Mouse (Mus musculus): ENCODE measurements around the gene Gprin1. TPM values are rescaled to one million over a fixed set of nuclear protein-coding genes. Genes with fewer than 3 reads are reported as not detected.

The Gprin1 gene
- polyA plus RNA-seq, 1 experiment from 2014 or later: 0.27 TPM

Other genes starting within 250 kb of the Gprin1 start
- gene Simc1, start 246.1 kb downstream of the Gprin1 start, polyA plus RNA-seq (2015; fragmentation: Nextera tagmentation; extraction: Ambion mirVana): 13.3 and 15.6 TPM in 2 replicates
- gene 4833439L19Rik, start 184.4 kb downstream of the Gprin1 start, polyA plus RNA-seq (2015; fragmentation: Nextera tagmentation; extraction: Ambion mirVana): 151 and 162 TPM in 2 replicates
- 34.0 and 36.1 TPM in 2 replicates for gene Arl10, start 174.9 kb downstream of the Gprin1 start, polyA plus RNA-seq (2015; fragmentation: Nextera tagmentation; extraction: Ambion mirVana)
- 90.2 and 95.5 TPM in 2 replicates for gene Nop16, start 159.8 kb downstream of the Gprin1 start, polyA plus RNA-seq (2015; fragmentation: Nextera tagmentation; extraction: Ambion mirVana)
- 205 and 219 TPM in 2 replicates for gene Higd2a, start 159.7 kb downstream of the Gprin1 start, polyA plus RNA-seq (2015; fragmentation: Nextera tagmentation; extraction: Ambion mirVana)
- 44.8 and 45.6 TPM in 2 replicates for gene Cltb, start 138.5 kb downstream of the Gprin1 start, polyA plus RNA-seq (2015; fragmentation: Nextera tagmentation; extraction: Ambion mirVana)
- gene Faf2, start 128.1 kb downstream of the Gprin1 start, polyA plus RNA-seq (2015; fragmentation: Nextera tagmentation; extraction: Ambion mirVana): 77.2 and 77.4 TPM in 2 replicates
- gene Rnf44, start 56.0 kb downstream of the Gprin1 start, polyA plus RNA-seq (2015; fragmentation: Nextera tagmentation; extraction: Ambion mirVana): 78.5 and 83.8 TPM in 2 replicates
- 5.4 TPM in 2 replicates for gene Cdhr2, start 48.4 kb downstream of the Gprin1 start, polyA plus RNA-seq (2015; fragmentation: Nextera tagmentation; extraction: Ambion mirVana)
- 0.15 and 0.29 TPM in 2 replicates for gene Sncb, start 16.7 kb upstream of the Gprin1 start, polyA plus RNA-seq (2015; fragmentation: Nextera tagmentation; extraction: Ambion mirVana)
- not detected in 2 replicates for gene Eif4e1b, start 34.1 kb upstream of the Gprin1 start, polyA plus RNA-seq (2015; fragmentation: Nextera tagmentation; extraction: Ambion mirVana)
- 11.4 and 13.4 TPM in 2 replicates for gene Tspan17, start 39.5 kb upstream of the Gprin1 start, polyA plus RNA-seq (2015; fragmentation: Nextera tagmentation; extraction: Ambion mirVana)
- gene Unc5a, start 199.5 kb upstream of the Gprin1 start, polyA plus RNA-seq (2015; fragmentation: Nextera tagmentation; extraction: Ambion mirVana): 2.5 and 2.7 TPM in 2 replicates